Mouse (Mus musculus) testis, adult 2 months (tissue): ENCODE data around the gene Taf3. TPM values are rescaled to one million over a fixed set of nuclear protein-coding genes. Genes with fewer than 3 reads are reported as not detected.

ENCODE experiments used
- H3K27ac ChIP-seq: fragments of 200-500 bp; 2 replicates; pipeline ENCODE4 v1.5.1; 2012; ENCODE audit warnings: low read depth, low read length; ENCODE audit not compliant: control insufficient read depth, insufficient read depth
- H3K27me3 ChIP-seq: fragments of 200-500 bp; 2 replicates; pipeline ENCODE4 v1.6.1; 2012; ENCODE audit warnings: mild to moderate bottlenecking, low read length, moderate library complexity; ENCODE audit not compliant: control insufficient read depth, insufficient read depth
- H3K36me3 ChIP-seq: fragments of 200-500 bp; 2 replicates; pipeline ENCODE4 v1.6.1; 2012; ENCODE audit warnings: mild to moderate bottlenecking, low read length; ENCODE audit not compliant: control insufficient read depth, insufficient read depth
- H3K4me1 ChIP-seq: fragments of 200-500 bp; 2 replicates; pipeline ENCODE4 v1.6.1; 2012; ENCODE audit warnings: low read length; ENCODE audit not compliant: control insufficient read depth, insufficient read depth
- H3K4me3 ChIP-seq: fragments of 200-500 bp; 2 replicates; pipeline ENCODE4 v1.5.1; 2012; ENCODE audit warnings: low read depth, mild to moderate bottlenecking, low read length, moderate library complexity, mixed read lengths; ENCODE audit not compliant: control insufficient read depth
- CTCF ChIP-seq: fragments of 200-500 bp; IDR thresholded peaks from 2 replicates; pipeline ENCODE4 v1.5.1; 2012; ENCODE audit warnings: low read depth, mild to moderate bottlenecking, inconsistent platforms, low read length, moderate library complexity; ENCODE audit not compliant: control insufficient read depth, insufficient read depth, insufficient replicate concordance
- POLR2A ChIP-seq: fragments of 200-500 bp; IDR thresholded peaks from 2 replicates; pipeline ENCODE4 v1.6.1; 2012; ENCODE audit warnings: low read depth, mild to moderate bottlenecking, inconsistent platforms, low read length, moderate library complexity; ENCODE audit not compliant: control insufficient read depth
- polyA plus RNA-seq: library from polyadenylated mRNA; depleted of rRNA; stranded (reverse); fragments of >200 nt; gene quantifications from 2 replicates; pipeline ENCODE4 v1.2.3, GENCODE M21; 2012

Taf3 gene
- polyA plus RNA-seq, 1 experiment = 9.1 TPM

GRCm38 (mm10) chr2:9926194-9926904 is 122.0 kb downstream of the Taf3 start:
- Histone ChIP-seq H3K27me3 (no peaks in the 10 kb centered on the region), H3K36me3 (no peaks in the 10 kb centered on the region), H3K27ac (no peak overlapping the region), H3K4me3 (no peak overlapping the region), H3K4me1 (no peaks in the 10 kb centered on the region)
- TF ChIP-seq POLR2A = no peak
- no peak for TF ChIP-seq CTCF

GRCm38 (mm10) chr2:9918691-9919471 is 129.5 kb downstream of the Taf3 start:
- H3K27me3 ChIP-seq = no peaks in the 10 kb centered on the region
- H3K4me3 ChIP-seq = no peak overlapping the region
- TF ChIP-seq POLR2A (no peak), CTCF (no peak)
- no peak overlapping the region for H3K27ac ChIP-seq
- H3K36me3 ChIP-seq = no peaks in the 10 kb centered on the region; the same call in 1 of the 2 replicates
- no peaks in the 10 kb centered on the region for H3K4me1 ChIP-seq

GRCm38 (mm10) chr2:9917602-9918001 is 130.8 kb downstream of the Taf3 start:
- H3K4me1 ChIP-seq = no peaks in the 10 kb centered on the region
- H3K27me3 ChIP-seq = no peaks in the 10 kb centered on the region
- H3K4me3 ChIP-seq = no peak overlapping the region
- H3K36me3 ChIP-seq = no peaks in the 10 kb centered on the region; the same call in 1 of the 2 replicates
- TF ChIP-seq CTCF (no peak), POLR2A (no peak)
- H3K27ac ChIP-seq = no peak overlapping the region

GRCm38 (mm10) chr2:9905995-9906394 is 142.4 kb downstream of the Taf3 start:
- no peaks in the 10 kb centered on the region for H3K27me3 ChIP-seq
- H3K4me1 ChIP-seq = no peaks in the 10 kb centered on the region; the same call in 1 of the 2 replicates
- no peak overlapping the region for H3K4me3 ChIP-seq
- no peaks in the 10 kb centered on the region for H3K36me3 ChIP-seq
- TF ChIP-seq POLR2A (no peak), CTCF (no peak)
- H3K27ac ChIP-seq = no peak overlapping the region

GRCm38 (mm10) chr2:9903854-9904560 is 144.4 kb downstream of the Taf3 start:
- no peaks in the 10 kb centered on the region; the same call in 1 of the 2 replicates for H3K4me1 ChIP-seq
- TF ChIP-seq POLR2A (no peak), CTCF (no peak)
- H3K36me3 ChIP-seq = no peaks in the 10 kb centered on the region
- no peak overlapping the region for H3K4me3 ChIP-seq
- no peak overlapping the region for H3K27ac ChIP-seq
- no peaks in the 10 kb centered on the region for H3K27me3 ChIP-seq

GRCm38 (mm10) chr2:9897846-9898245 is 150.6 kb downstream of the Taf3 start:
- no peak overlapping the region for H3K4me3 ChIP-seq
- no peak overlapping the region for H3K27ac ChIP-seq
- peaks cover 8% of the 10 kb centered on the region for H3K4me1 ChIP-seq
- no peak for TF ChIP-seq POLR2A
- TF ChIP-seq CTCF = no peak
- H3K36me3 ChIP-seq = no peaks in the 10 kb centered on the region
- no peaks in the 10 kb centered on the region for H3K27me3 ChIP-seq

GRCm38 (mm10) chr2:9896097-9896770 is 152.2 kb downstream of the Taf3 start:
- H3K27me3 ChIP-seq = no peaks in the 10 kb centered on the region
- no peak for TF ChIP-seq CTCF
- H3K27ac ChIP-seq = no peak overlapping the region
- peaks cover 8% of the 10 kb centered on the region for H3K4me1 ChIP-seq
- H3K4me3 ChIP-seq = no peak overlapping the region; the same call in 1 of the 2 replicates
- no peaks in the 10 kb centered on the region for H3K36me3 ChIP-seq
